Mouse (Mus musculus): Measurements from ENCODE around the gene Btbd1. TPM values are rescaled to one million over a fixed set of nuclear protein-coding genes. Genes with fewer than 3 reads are reported as not detected.
A peak's percentile ranks its signal among the peaks of the same experiment; 100 is the strongest.

The Btbd1 gene
- polyA plus RNA-seq, 1 experiment from 2014 or later, result 67.0 TPM

DNA sequence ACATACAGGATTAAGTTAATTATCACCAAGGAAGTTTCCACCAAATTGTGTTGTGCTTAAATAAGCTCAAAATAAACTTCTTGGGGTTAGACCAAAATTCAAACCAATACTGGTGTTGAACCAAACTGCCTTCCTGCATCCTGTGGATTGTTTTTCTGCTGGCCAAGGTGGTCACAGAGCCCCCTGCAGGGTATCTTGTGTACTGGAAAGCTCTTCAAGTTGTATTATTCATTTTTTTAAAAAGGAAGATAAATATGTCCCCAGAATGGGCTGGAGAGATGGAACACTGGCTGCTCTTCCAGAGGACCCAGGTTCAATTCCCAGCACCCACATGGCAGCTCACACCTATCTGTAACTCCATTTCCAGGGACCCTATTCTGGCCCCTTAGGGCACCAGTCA is 5.6 kb upstream of the Btbd1 start:
- no peak overlapping the region for H3K4me3 ChIP-seq (replicated peaks)
- no peaks in the 10 kb centered on the region for H3K9me3 ChIP-seq
- 0 out of 2 replicates have a peak, but pooled peaks cover under 1% of the 10 kb centered on the region for H3K4me1 ChIP-seq
- no peak overlapping the region for H3K9ac ChIP-seq
- no peak overlapping the region for H3K27ac ChIP-seq
- H3K36me3 ChIP-seq, result no peaks in the 10 kb centered on the region
- H3K27me3 ChIP-seq (replicated peaks), result no peaks in the 10 kb centered on the region
- H3K4me2 ChIP-seq, result no peak overlapping the region
- no peak for ATAC-seq (ENCODE audit: insufficient read depth, low FRiP score, low read depth)

GRCm38 (mm10) chr7:81828681-81829378 is 401 bp downstream of the Btbd1 start:
- no peaks in the 10 kb centered on the region for H3K36me3 ChIP-seq
- H3K9ac ChIP-seq, result peak overlapping the region; percentile 84
- WGBS, result under 1% methylated on average over 71 of the region's 91 CpGs
- peak overlapping the region; percentile 70 for H3K4me2 ChIP-seq
- peak; percentile 42 for ATAC-seq (ENCODE audit: insufficient read depth, low FRiP score, low read depth)
- peak overlapping the region; percentile 95 for H3K27ac ChIP-seq
- no peaks in the 10 kb centered on the region for H3K9me3 ChIP-seq
- H3K4me1 ChIP-seq, result peaks cover 21% of the 10 kb centered on the region
- H3K27me3 ChIP-seq (replicated peaks), result no peaks in the 10 kb centered on the region
- peak overlapping the region; percentile 85 for H3K4me3 ChIP-seq (replicated peaks)

- Histone ChIP-seq H3K9me3 (no peaks in the 10 kb centered on the region), H3K4me1 (peaks cover 21% of the 10 kb centered on the region), H3K4me3 (replicated peaks) (peak overlapping the region; percentile 85), H3K4me2 (peak overlapping the region; percentile 70), H3K27me3 (replicated peaks) (no peaks in the 10 kb centered on the region), H3K27ac (peak overlapping the region; percentile 95; the same call in 1 of the 2 replicates), H3K9ac (peak overlapping the region; percentile 84), H3K36me3 (no peaks in the 10 kb centered on the region)
- ATAC-seq (ENCODE audit: insufficient read depth, low FRiP score, low read depth), result no peak
- 24% methylated on average over 17 of the region's 17 CpGs for WGBS
These were observed 1.2 kb downstream of the Btbd1 start for GRCm38 (mm10) chr7:81827806-81828667.

DNA sequence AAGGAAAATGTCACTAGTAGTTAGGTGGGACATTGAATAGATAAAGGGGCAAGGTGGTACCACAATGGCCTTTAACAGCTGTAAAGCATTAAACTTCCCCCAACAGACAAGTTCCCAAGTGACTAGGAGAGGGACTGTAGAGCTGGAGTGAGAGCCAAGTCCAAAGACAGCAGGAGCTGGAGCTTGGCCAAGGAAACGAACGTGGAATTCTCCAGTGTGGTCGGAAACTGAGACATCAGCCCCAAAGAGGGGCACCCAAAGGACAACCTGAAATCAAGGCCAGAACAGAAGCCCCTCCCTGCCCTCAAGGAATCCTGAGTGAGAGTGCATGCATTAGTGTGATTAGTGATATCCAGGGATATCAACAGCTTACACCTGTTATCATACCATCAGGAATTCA is 3.9 kb downstream of the Btbd1 start:
- Histone ChIP-seq H3K9me3 (no peaks in the 10 kb centered on the region), H3K36me3 (no peaks in the 10 kb centered on the region), H3K4me3 (replicated peaks) (no peak overlapping the region), H3K9ac (no peak overlapping the region), H3K4me2 (peak overlapping the region; percentile 22), H3K27ac (no peak overlapping the region), H3K27me3 (replicated peaks) (no peaks in the 10 kb centered on the region), H3K4me1 (peaks cover 21% of the 10 kb centered on the region)
- no peak for ATAC-seq (ENCODE audit: insufficient read depth, low FRiP score, low read depth)
- 35% methylated on average over 3 of the region's 3 CpGs for WGBS

- no peak for ATAC-seq (ENCODE audit: insufficient read depth, low FRiP score, low read depth)
- Histone ChIP-seq H3K9ac (no peak overlapping the region), H3K36me3 (no peaks in the 10 kb centered on the region), H3K4me2 (no peak overlapping the region), H3K27ac (no peak overlapping the region), H3K4me3 (replicated peaks) (no peak overlapping the region), H3K4me1 (peaks cover 21% of the 10 kb centered on the region), H3K27me3 (replicated peaks) (no peaks in the 10 kb centered on the region), H3K9me3 (no peaks in the 10 kb centered on the region)
- 50% methylated on average over 3 of the region's 3 CpGs for WGBS
These were observed 4.3 kb downstream of the Btbd1 start for GRCm38 (mm10) chr7:81824906-81825305.

DNA sequence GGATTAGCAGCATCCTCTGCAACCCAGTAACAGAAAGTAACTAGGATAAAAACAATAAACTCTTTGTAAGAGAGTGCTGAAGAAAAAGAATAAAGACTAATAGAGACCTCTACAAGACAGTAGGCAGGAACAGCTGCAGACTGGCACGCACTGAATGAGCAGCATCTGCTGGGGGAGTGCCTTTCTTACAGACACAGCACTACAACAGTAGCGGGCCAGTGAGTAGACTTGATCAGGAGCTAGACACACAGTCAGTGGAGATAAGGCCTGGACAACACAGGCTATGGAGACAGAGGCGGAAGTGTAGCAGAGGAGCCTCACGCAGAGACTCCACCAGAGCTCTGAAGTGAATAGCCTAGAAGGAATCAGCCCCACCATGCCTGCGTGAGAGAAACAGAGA is 23.2 kb downstream of the Btbd1 start:
- Histone ChIP-seq H3K4me2 (no peak overlapping the region), H3K4me3 (replicated peaks) (no peak overlapping the region), H3K9me3 (no peaks in the 10 kb centered on the region), H3K27me3 (replicated peaks) (no peaks in the 10 kb centered on the region), H3K27ac (no peak overlapping the region), H3K4me1 (no peaks in the 10 kb centered on the region), H3K36me3 (no peaks in the 10 kb centered on the region), H3K9ac (no peak overlapping the region)
- ATAC-seq (ENCODE audit: insufficient read depth, low FRiP score, low read depth), result no peak
- whole genome bisulfite sequencing, result 85% methylated on average over 5 of the region's 5 CpGs

DNA sequence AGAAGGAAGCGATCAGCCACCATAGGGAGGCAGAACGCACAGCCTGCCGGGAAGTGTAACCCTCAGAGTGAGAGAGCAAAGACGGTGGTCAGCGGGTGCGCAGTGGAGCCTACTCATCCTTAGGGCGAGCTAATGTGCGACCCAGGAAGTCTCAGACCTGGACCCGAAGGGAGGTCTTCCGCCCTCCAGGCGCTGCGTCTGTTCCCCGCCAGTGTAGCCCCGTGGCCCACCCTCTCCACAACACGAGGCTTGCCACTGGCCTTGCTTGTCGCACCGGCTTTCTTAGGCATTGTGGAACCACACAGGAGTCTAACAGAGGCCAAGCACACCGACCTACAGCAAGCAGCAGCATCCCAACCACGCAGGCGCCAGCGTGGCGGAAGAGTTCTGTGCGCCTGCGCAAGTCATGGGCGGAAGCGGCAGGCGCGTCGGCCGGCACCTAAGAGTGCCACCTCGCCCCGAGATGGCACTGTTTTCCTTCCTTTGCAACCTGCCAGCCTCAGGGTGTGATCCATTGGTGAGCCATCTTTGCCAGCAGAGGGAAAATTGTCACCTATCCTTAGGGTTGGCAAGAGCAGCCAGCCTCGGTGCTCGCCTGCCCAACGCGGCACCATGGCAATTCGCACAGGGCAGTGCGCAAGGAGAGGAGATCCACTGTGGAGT is 40.0 kb downstream of the Btbd1 start, which contains the start of gene 3110040N11Rik:
TSS of gene 3110040N11Rik (minus strand) at position 384 of the 663 bp plus-strand sequence.
- peak within 1 kb of the TSS; percentile 98 for H3K27ac ChIP-seq
- H3K9ac ChIP-seq, result peak within 1 kb of the TSS; percentile 69
- peaks cover 3% of the 10 kb centered on the region; the same call in 1 of the 2 replicates for H3K4me1 ChIP-seq
- no peaks in the 10 kb centered on the region for H3K9me3 ChIP-seq
- H3K27me3 ChIP-seq (replicated peaks), result no peaks in the 10 kb centered on the region
- WGBS, result 0% methylated on average over 37 of the region's 38 CpGs
- peak within 1 kb of the TSS; percentile 61 for H3K4me3 ChIP-seq (replicated peaks)
- ATAC-seq (ENCODE audit: insufficient read depth, low FRiP score, low read depth), result peak; percentile 94
- H3K4me2 ChIP-seq, result peak within 1 kb of the TSS; percentile 79
- peaks cover 12% of the 10 kb centered on the region; the same call in 1 of the 2 replicates for H3K36me3 ChIP-seq

- Histone ChIP-seq H3K4me3 (replicated peaks) (peak overlapping the region; percentile 61), H3K4me1 (peaks cover 3% of the 10 kb centered on the region; the same call in 1 of the 2 replicates), H3K27ac (peak overlapping the region; percentile 98), H3K9me3 (no peaks in the 10 kb centered on the region), H3K9ac (peak overlapping the region; percentile 69; the same call in 1 of the 2 replicates), H3K36me3 (peaks cover 12% of the 10 kb centered on the region; the same call in 1 of the 2 replicates), H3K4me2 (peak overlapping the region; percentile 79), H3K27me3 (replicated peaks) (no peaks in the 10 kb centered on the region)
- WGBS, result 2% methylated on average over 5 of the region's 5 CpGs
- ATAC-seq (ENCODE audit: insufficient read depth, low FRiP score, low read depth), result peak; percentile 41; the same call in 1 of the 2 replicates
These were observed 40.7 kb downstream of the Btbd1 start for GRCm38 (mm10) chr7:81788536-81788935.

- 71% methylated on average over 10 of the region's 10 CpGs for WGBS
These were observed 51.5 kb downstream of the Btbd1 start for GRCm38 (mm10) chr7:81777667-81778218.

DNA sequence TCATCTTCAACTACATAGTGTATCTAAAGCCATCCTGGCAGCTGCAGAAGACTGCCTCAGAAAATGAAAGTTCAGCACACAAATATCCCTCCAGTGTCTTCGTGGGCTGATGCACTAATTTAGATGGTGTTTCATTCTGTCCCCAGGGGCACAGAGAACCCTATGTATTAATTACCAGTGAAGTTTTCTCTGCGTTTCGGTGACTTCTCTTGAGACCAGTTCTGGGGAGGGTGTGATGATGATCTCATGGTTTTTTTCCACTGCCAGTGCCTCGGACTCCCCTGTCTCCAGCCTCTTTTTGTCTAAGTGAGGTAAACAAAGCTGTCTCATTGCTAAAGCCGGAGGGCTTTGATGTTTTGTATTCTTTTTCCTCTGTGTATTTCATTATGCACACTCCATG is 53.9 kb downstream of the Btbd1 start:
- 77% methylated on average over 5 of the region's 5 CpGs for WGBS
- no peak overlapping the region for H3K9ac ChIP-seq
- no peaks in the 10 kb centered on the region for H3K27me3 ChIP-seq (replicated peaks)
- no peak overlapping the region for H3K27ac ChIP-seq
- H3K4me1 ChIP-seq, result no peaks in the 10 kb centered on the region
- peaks cover 6% of the 10 kb centered on the region for H3K36me3 ChIP-seq
- 0 out of 2 replicates have a peak, but pooled peaks cover 2% of the 10 kb centered on the region for H3K9me3 ChIP-seq
- no peak for ATAC-seq (ENCODE audit: insufficient read depth, low FRiP score, low read depth)
- H3K4me2 ChIP-seq, result no peak overlapping the region
- H3K4me3 ChIP-seq (replicated peaks), result no peak overlapping the region

More at GRCm38 (mm10) chr7:81777667-81778218, 51.5 kb downstream of the Btbd1 start:
- Histone ChIP-seq H3K4me3 (replicated peaks) (no peak overlapping the region), H3K4me1 (no peaks in the 10 kb centered on the region), H3K36me3 (peaks cover 16% of the 10 kb centered on the region), H3K4me2 (no peak overlapping the region), H3K27me3 (replicated peaks) (no peaks in the 10 kb centered on the region), H3K9ac (no peak overlapping the region), H3K9me3 (0 out of 2 replicates have a peak, but pooled peaks cover 7% of the 10 kb centered on the region), H3K27ac (no peak overlapping the region)
- ATAC-seq (ENCODE audit: insufficient read depth, low FRiP score, low read depth), result no peak

DNA sequence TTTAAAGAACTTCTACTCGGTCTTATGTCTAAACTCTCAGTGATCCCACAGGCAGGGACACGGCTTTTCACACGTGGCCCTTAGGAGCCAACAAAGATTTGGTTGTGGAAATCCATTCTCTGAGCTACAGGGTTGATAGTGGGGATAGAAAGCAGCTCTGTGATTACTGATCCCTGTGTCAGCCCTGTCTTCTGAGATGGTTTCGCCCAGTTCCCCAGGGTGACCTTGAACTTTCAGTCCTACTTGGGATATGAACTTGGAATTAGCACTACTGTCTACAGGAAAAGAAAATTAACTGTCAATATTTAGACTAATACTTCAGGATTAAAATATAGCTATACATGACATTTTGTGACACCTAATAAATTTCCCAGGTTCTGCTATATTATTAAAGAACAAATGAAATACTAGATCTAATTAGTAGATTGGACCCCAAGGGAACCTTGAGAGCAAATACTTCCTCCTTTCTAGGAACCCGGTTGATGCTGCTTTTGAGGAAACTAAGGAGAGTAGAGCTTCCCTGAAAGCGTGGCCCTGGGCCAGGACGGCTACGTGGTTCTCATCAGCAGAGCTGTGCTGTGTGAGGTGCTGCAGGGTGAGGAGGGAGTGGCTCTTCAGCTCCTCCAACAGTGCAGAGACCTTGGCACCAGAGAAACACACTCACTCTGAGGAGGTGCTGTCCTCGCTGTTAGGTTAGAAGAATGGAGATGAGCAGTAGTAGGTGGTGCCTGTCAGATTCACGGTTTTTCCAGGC is 56.3 kb downstream of the Btbd1 start:
- no peak overlapping the region for H3K4me3 ChIP-seq (replicated peaks)
- H3K4me2 ChIP-seq, result no peak overlapping the region
- no peaks in the 10 kb centered on the region for H3K9me3 ChIP-seq
- no peak for ATAC-seq (ENCODE audit: insufficient read depth, low FRiP score, low read depth)
- no peak overlapping the region for H3K27ac ChIP-seq
- H3K27me3 ChIP-seq (replicated peaks), result no peaks in the 10 kb centered on the region
- no peaks in the 10 kb centered on the region for H3K4me1 ChIP-seq
- H3K9ac ChIP-seq, result no peak overlapping the region
- 68% methylated on average over 10 of the region's 10 CpGs for WGBS
- H3K36me3 ChIP-seq, result no peaks in the 10 kb centered on the region; the same call in 1 of the 2 replicates

Measured in stomach, embryonic 15.5 days (tissue).